Mouse (Mus musculus): Measurements from ENCODE around the gene Tulp2.
"Not testable (repeated sequence)": the region's sequence is repeated elsewhere in the genome, so short reads cannot be mapped to it uniquely, and the experiment has no call there.

Tulp2 gene

GRCm38 (mm10) chr7:45486761-45487415 is 5.2 kb downstream of the Tulp2 start, which contains the start of gene Gm45808:
Gm45808 (minus strand) TSS chr7:45486811.
- DNase-seq (ENCODE audit: low spot score in 2 of 2), result no peak

DNA sequence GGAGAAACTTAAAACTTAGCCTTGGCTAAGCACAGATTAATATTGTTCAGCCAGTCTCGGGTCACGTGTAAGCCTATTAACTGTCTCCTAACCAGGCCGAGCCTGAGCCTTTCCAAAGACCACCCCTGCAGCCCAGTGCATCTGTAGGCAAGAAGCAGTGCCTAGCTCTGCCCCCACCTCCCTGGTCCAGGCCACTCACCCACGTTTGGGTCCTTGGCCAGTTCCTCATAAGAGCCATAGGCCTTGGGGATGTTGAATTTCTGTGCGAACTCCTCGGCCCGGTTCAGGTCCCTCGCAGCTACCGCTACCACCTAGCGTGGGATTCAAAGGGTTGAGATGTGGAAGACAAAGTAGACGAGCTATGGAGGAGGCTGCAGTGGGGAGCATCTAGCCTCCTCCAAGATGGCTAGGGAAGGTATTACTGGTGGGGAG is 6.2 kb downstream of the Tulp2 start:
- no peak for DNase-seq (ENCODE audit: low spot score in 2 of 2)

- DNase-seq (ENCODE audit: low spot score in 2 of 2), result peak; percentile 57 to 59
Measured at GRCm38 (mm10) chr7:45488293-45489204, 6.9 kb downstream of the Tulp2 start, which contains the start of gene Dhdh. Dhdh (minus strand) TSS chr7:45488805.

- DNase-seq (ENCODE audit: low spot score in 2 of 2), result no peak
Measured at GRCm38 (mm10) chr7:45489578-45489977, 7.9 kb downstream of the Tulp2 start.

GRCm38 (mm10) chr7:45490822-45491221 is 9.1 kb downstream of the Tulp2 start:
- no peak for DNase-seq (ENCODE audit: low spot score in 2 of 2)

- no peak for DNase-seq (ENCODE audit: low spot score in 2 of 2)
Measured at GRCm38 (mm10) chr7:45491264-45491663, 9.6 kb downstream of the Tulp2 start.

DNA sequence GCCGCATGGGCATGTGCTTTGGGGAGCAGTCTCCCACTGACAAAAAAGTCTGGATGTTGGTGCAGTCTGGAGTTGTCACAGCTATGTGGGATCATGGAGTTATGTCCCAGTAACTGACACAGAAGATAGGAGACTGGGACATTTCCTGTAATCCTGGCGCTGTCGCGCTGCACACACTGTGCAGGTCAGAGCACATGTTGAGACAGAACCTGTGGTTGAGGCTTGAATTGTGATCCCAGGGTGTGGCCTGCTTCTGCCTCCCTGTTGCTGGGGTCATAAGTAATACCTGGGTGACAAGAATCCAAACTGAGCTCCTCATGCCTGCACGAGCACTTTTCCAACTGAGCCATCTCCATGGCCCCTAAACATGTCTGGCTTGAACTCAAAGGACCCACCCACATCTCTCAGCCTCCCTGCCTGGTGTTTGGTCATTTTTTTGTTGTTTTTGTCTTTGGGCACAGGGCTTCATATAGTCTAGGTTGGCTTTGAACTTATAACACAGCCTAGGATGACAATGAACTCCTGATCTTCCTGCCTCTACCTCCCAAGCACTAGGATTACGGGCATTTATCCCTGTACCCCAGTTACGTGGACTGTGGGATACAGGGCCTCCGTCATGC is 10.7 kb downstream of the Tulp2 start:
- DNase-seq (ENCODE audit: low spot score in 2 of 2), result no peak

DNA sequence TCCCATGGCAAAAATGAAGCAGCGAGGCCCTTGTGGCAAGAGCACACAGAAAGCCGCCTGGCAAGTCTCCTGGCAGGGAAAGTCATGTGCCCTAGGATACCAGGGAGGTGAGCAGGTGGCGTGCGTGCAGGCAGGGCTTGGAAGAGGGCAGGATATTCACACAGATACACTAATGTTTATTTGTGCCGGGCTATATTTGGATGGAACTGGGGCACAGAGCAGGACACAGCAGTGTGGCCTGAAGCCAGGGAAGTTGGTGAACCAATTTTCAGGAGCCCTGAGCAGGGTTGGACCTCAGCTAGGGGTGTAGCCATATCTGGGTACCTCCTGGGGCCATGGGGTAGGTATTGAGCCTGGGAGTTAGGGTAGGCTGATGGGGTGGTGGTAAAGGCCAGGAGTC is 11.3 kb downstream of the Tulp2 start:
- DNase-seq (ENCODE audit: low spot score in 2 of 2), result no peak

- no peak for DNase-seq (ENCODE audit: low spot score in 2 of 2)
Measured at GRCm38 (mm10) chr7:45494548-45494947, 12.9 kb downstream of the Tulp2 start.

DNA sequence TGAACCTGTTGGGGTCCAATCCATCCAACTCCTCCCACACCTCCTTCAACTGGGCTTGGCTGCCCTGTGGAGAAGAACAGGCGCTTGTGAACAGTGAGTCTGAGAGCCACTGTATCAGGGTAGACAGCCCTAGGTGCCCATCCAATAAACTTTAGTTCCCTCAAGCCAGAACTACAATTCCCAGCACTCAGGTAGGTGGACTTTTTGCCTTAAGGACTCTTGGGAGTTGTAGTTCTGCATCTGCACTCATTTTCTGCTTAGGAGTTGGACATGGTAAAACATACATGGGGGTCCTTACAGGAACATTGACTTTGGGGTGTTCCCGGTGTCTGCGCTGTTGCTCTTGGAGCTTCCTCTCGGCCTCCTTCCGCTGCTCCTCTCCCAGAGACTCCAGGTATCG is 16.8 kb downstream of the Tulp2 start:
- no peak for DNase-seq (ENCODE audit: low spot score in 2 of 2)

GRCm38 (mm10) chr7:45507583-45507982 is 25.9 kb downstream of the Tulp2 start:
- DNase-seq (ENCODE audit: low spot score in 2 of 2), result no peak

- DNase-seq (ENCODE audit: low spot score in 2 of 2), result peak; percentile 56 to 82
Measured at GRCm38 (mm10) chr7:45508561-45508960, 26.9 kb downstream of the Tulp2 start.

GRCm38 (mm10) chr7:45509181-45509882 is 27.7 kb downstream of the Tulp2 start:
- no peak for DNase-seq (ENCODE audit: low spot score in 2 of 2)

DNA sequence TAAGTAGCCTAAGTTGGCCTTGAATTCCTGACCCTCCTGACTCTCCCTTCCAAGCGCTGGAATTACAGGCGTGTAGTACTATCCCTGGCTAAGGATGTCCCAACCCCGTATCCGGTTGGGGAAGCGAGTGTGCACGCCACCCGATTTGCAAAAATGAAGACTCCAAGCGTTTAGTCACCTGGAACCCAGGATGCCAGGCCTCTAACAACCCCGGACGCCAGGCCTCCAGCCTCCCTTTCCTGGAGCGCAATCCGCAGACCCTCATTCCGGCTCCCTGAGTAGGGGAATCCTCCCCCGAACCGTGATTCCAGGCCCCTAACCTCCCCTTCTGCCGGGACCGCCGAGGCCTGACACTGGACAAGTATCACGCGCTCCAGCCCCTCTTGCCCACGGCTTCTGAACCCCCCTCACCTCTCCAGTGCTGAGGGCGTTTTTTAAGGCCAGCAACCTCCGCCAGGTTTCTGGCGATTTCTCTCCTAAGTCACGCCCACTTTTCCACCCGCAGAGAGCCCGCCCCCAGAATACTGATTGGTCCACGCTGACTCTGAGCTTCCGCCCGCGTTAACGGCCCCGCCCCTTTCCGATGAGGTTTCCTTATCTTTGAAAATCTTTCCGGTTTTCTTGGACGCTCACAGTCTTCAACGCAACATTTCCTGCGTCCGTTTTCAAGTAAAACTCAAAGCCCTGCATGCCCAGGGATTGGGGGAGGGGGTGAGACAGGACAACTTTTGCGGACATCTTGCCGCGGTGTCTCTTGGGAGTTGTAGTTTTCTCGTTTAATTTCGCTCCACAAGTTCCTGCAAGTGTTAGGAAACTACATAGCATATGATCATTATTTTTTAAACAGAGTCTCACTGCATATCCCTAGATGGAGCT is 28.5 kb downstream of the Tulp2 start, which contains the start of gene Nucb1:
Gene Nucb1 (minus strand): TSS at position 495 of the 876 bp plus-strand sequence.
- DNase-seq (ENCODE audit: low spot score in 2 of 2), result peak; percentile 92 to 96

GRCm38 (mm10) chr7:45514411-45514810 is 32.7 kb downstream of the Tulp2 start:
- DNase-seq (ENCODE audit: low spot score in 2 of 2), result no peak

DNA sequence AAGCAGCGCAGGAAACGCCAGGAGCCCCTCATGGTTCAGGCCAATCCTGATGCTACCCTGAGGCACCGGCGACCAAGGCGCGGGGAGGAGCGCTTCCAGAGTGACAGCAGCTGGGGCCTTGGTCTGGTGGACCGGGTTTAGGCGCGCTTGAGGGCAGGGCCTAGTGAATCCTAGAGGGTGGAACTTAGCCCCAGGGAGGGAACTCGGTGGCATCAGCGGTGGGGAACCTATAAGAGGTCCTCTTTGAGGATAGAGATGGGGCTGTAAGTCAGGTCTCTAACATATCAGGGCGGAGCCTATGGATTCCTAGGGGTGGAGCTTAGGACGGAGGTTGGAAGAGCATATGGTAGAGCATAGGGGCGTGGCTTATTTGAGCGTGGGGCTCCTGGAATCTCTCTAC is 33.8 kb downstream of the Tulp2 start:
- no peak for DNase-seq (ENCODE audit: low spot score in 2 of 2)

- not testable (repeated sequence) for DNase-seq (ENCODE audit: low spot score in 2 of 2)
Measured at GRCm38 (mm10) chr7:45516846-45517245, 35.2 kb downstream of the Tulp2 start.

DNA sequence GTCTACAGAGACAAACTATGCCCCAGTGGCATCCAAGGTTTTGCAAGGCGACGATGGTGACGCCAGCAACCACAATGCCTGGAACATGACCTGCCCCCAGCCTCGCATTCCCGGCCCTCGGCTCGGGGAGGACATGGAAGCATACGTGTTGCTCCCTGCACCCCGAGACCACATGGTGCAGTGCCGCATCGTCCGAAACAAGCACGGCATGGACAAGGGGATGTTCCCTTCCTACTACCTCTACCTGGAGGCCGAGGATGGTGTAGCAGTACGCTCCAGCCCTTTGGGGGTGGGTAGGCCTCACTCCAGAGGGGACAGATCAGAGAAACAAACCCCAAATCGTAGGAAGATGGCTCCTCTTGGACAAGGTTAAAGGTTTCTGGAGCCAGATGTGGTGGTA is 36.9 kb downstream of the Tulp2 start:
- no peak for DNase-seq (ENCODE audit: low spot score in 2 of 2)

- no peak for DNase-seq (ENCODE audit: low spot score in 2 of 2)
Measured at GRCm38 (mm10) chr7:45519345-45520120, 37.9 kb downstream of the Tulp2 start.

GRCm38 (mm10) chr7:45520605-45521004 is 38.9 kb downstream of the Tulp2 start:
- DNase-seq (ENCODE audit: low spot score in 2 of 2), result no peak
